Mouse (Mus musculus) kidney, adult 18-20 months (tissue): Measurements from ENCODE around the gene Syngr4.
A peak's percentile ranks its signal among the peaks of the same experiment; 100 is the strongest.
"Not testable (repeated sequence)": the region's sequence is repeated elsewhere in the genome, so short reads cannot be mapped to it uniquely, and the experiment has no call there.

Experiments used
- DNase-seq: peaks from one replicate; pipeline ENCODE4 v3.0.0; 2021

The Syngr4 gene

GRCm38 (mm10) chr7:45896517-45897257, at the start of gene Syngr4, which contains the start of gene Tmem143:
TSS of gene Syngr4 (minus strand) at chr7:45896714.
TSS of gene Tmem143 (plus strand) at chr7:45896941.
- DNase-seq, result peak; percentile 96

GRCm38 (mm10) chr7:45943280-45943679, 46.8 kb upstream of the Syngr4 start:
- DNase-seq, result not testable (repeated sequence)

- no peak for DNase-seq
These were observed 45.5 kb upstream of the Syngr4 start for GRCm38 (mm10) chr7:45941986-45942385.

- peak; percentile 44 for DNase-seq
These were observed 43.3 kb upstream of the Syngr4 start for GRCm38 (mm10) chr7:45939836-45940235.

GRCm38 (mm10) chr7:45935114-45935513, 38.6 kb upstream of the Syngr4 start:
- peak; percentile 68 for DNase-seq

- DNase-seq, result not testable (repeated sequence)
These were observed 37.3 kb upstream of the Syngr4 start for GRCm38 (mm10) chr7:45933766-45934165.

- no peak for DNase-seq
These were observed 33.2 kb upstream of the Syngr4 start for GRCm38 (mm10) chr7:45929688-45930087.

- no peak for DNase-seq
These were observed 32.2 kb upstream of the Syngr4 start for GRCm38 (mm10) chr7:45928626-45929295.

GRCm38 (mm10) chr7:45924429-45924816, 27.9 kb upstream of the Syngr4 start:
- DNase-seq, result no peak

GRCm38 (mm10) chr7:45923762-45924428, 27.4 kb upstream of the Syngr4 start, which contains the start of gene Ccdc114:
TSS of gene Ccdc114 (plus strand) at chr7:45924072.
- DNase-seq, result peak; percentile 85

- DNase-seq, result peak; percentile 94
These were observed 26.6 kb upstream of the Syngr4 start for GRCm38 (mm10) chr7:45922928-45923761.

GRCm38 (mm10) chr7:45921950-45922600, 25.6 kb upstream of the Syngr4 start:
- no peak for DNase-seq

- DNase-seq, result no peak
These were observed 24.7 kb upstream of the Syngr4 start, which contains the start of gene Emp3 for GRCm38 (mm10) chr7:45921242-45921621. TSS of gene Emp3 (minus strand) at chr7:45921404.

- no peak for DNase-seq
These were observed 24.2 kb upstream of the Syngr4 start for GRCm38 (mm10) chr7:45920583-45921241.

- DNase-seq, result no peak
These were observed 23.2 kb upstream of the Syngr4 start for GRCm38 (mm10) chr7:45919761-45920160.

- DNase-seq, result no peak
These were observed 22.7 kb upstream of the Syngr4 start for GRCm38 (mm10) chr7:45919083-45919671.

- no peak for DNase-seq
These were observed 21.4 kb upstream of the Syngr4 start for GRCm38 (mm10) chr7:45917926-45918325.

GRCm38 (mm10) chr7:45917004-45917704, 20.6 kb upstream of the Syngr4 start:
- no peak for DNase-seq

- DNase-seq, result peak; percentile 69
These were observed 19.8 kb upstream of the Syngr4 start for GRCm38 (mm10) chr7:45916056-45917003.
